Mouse (Mus musculus) ES-E14 (cell line): ENCODE results near the gene Cib4.

Experiments
- CHD2 ChIP-seq: IDR thresholded peaks from 2 replicates; pipeline ENCODE4 v1.6.1; 2014; ENCODE audit warnings: mild to moderate bottlenecking, low read depth, low read length, inconsistent platforms
- HCFC1 ChIP-seq: IDR thresholded peaks from 2 replicates; pipeline ENCODE4 v1.6.1; 2012; ENCODE audit warnings: low read length, inconsistent platforms, borderline replicate concordance; ENCODE audit not compliant: insufficient read depth
- MAFK ChIP-seq: IDR thresholded peaks from 2 replicates; pipeline ENCODE4 v1.6.1; 2014; ENCODE audit warnings: mild to moderate bottlenecking, low read depth, low read length, inconsistent platforms; ENCODE audit not compliant: insufficient read depth
- ZC3H11A ChIP-seq: IDR thresholded peaks from 2 replicates; pipeline ENCODE4 v1.6.1; 2012; ENCODE audit warnings: low read depth, mild to moderate bottlenecking, inconsistent platforms, low read length, borderline replicate concordance
- ZNF384 ChIP-seq: IDR thresholded peaks from 2 replicates; pipeline ENCODE4 v1.6.1; 2012; ENCODE audit warnings: low read depth, low read length, inconsistent platforms

- no peak for TF ChIP-seq CHD2
- TF ChIP-seq MAFK: no peak
- TF ChIP-seq ZNF384: no peak
- TF ChIP-seq ZC3H11A: no peak
- no peak for TF ChIP-seq HCFC1
These were observed 62.1 kb downstream of the Cib4 start for GRCm38 (mm10) chr5:30483533-30483932.
